Mouse (Mus musculus) erythroblast, adult 5-6 weeks (primary cell): ENCODE results near the gene Arsg. TPM values are rescaled to one million over a fixed set of nuclear protein-coding genes. Genes with fewer than 3 reads are reported as not detected.
A peak's percentile ranks its signal among the peaks of the same experiment; 100 is the strongest.

Experiments
- ATAC-seq: replicated peaks from 2 replicates; pipeline ENCODE4 v1.8.0; 2016; ENCODE audit warnings: moderate number of reproducible peaks, mild to moderate bottlenecking, moderate TSS enrichment, inconsistent platforms; ENCODE audit not compliant: poor library complexity, low FRiP score, severe bottlenecking
- total RNA-seq, 2 experiments: library from RNA; stranded (forward) in 1 of 2; stranded (reverse) in 1 of 2; fragments of 150-400 nt in 1 of 2; fragments of 200-764, 138-1000 nt in 1 of 2; gene quantifications; 2 replicates each; pipeline versions ENCODE4 v1.2.3 to v1.2.4; 2015 to 2017; ENCODE audit warnings: low replicate concordance in 2 of 2

Arsg gene
- total RNA-seq (2015; ENCODE audit: low replicate concordance) (2.3 and 3.1 TPM in 2 replicates), total RNA-seq (2017; ENCODE audit: low replicate concordance) (1.7 and 7.7 TPM in 2 replicates)

DNA sequence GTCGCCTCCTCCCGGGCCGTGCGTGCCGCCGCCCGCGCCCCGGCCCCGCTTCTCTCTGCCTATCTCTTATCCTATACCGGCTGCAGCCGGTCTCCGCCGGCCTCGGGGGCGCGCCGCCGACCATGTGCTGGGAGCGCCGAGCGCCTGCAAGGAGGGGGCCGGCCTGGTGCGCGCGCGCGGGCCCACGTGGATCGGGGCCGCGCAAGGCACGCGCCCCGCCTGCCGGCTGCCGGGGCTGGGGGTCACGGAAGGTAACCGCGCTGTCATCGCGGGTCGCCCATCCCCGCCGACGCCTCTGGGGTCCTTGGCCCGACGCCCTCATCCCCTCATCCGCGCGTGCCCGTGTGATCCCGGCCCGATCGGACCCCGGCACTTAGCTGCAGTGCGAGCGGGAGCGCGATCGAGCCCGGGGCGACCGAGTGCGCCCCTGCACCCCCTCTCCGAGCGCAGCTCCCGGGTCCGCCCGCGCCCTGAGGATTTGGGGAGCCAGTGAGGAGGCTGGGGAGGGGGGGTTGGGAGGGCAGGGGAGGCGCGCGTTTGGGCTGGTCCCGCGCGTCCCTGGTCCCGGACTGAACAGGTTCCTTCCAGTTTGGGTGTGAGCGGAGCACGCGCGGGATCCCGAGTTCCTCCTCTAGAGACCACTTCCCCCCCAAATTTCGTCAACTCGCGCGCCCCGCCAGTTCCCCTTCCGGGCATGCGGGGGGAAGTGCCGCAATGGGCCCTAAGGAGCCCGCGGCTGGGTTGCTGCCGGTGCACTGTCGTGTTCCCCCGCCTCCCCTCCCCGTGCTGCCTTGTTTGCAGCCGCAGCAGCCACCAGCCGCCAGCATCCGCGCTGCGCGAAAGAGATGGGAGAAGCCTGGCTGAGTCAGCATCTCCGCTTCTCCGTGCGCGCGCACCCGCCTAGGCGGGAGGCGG, at the start of gene Arsg, which contains the start of gene Slc16a6:
Gene Arsg (plus strand): TSS at position 204 of the 915 bp plus-strand sequence.
Gene Slc16a6 (minus strand): TSS at position 428 of the 915 bp plus-strand sequence.
- peak; percentile 72 for ATAC-seq

DNA sequence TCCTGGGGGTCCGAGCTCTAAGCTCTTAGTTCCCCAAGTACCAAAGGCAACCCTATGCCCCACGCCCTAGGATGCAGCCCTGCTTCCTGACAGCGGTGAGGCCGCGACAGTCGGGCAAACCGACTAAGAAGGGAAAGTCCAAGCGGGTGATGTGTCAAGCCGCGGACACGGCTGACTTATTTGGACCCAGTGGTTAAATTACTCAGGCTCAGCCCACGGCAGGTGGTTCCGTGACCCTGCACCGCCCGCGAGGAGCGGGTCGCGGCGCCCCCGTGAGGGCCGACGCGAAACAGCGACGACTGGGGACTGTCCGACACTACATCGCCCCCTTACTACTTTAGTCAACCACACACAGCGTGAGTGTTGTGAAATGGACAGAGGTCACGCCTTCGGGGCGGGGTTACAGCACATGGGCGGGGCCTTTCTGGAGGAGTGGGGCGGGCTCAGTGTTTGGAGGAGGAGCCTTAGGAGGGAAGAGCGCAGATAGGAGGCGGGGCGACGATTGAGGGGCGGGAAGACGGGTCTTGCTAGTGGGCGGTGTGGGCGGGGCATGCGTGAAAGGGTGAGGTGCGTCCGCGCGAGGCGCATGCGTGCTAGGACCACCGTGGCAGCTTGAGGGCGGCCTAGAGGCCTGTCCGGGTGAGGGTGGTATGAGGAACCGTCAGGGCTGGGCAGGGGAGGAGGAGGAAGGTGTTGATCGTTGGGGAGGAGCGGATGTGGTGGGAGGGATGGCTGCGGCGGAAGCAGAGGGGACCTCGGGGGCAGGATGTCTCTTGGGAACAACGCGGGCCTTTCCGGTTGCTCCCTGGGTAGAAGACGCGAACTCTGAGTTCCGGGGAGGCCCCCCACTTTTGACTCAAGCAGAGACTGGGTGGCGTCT, 47.5 kb upstream of the Arsg start, which contains the start of gene Amz2:
Gene Amz2 (plus strand): TSS at position 555 of the 880 bp plus-strand sequence.
- peak; percentile 91 for ATAC-seq

DNA sequence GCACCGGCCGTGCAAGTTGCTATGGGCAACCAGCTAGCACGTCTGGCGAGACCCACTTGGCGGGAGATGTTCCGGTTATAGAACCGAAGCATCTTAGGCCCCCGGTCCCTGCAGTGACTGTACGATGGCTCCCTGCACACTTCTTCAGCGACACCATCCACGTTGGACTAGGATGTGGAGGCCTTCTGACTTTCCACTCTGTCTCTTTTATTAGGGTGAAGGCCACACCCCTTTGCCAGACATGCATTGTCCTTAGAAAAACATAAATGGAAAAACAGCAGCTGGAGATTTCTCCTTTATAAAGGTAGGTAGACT, 46.9 kb upstream of the Arsg start:
- ATAC-seq: no peak

DNA sequence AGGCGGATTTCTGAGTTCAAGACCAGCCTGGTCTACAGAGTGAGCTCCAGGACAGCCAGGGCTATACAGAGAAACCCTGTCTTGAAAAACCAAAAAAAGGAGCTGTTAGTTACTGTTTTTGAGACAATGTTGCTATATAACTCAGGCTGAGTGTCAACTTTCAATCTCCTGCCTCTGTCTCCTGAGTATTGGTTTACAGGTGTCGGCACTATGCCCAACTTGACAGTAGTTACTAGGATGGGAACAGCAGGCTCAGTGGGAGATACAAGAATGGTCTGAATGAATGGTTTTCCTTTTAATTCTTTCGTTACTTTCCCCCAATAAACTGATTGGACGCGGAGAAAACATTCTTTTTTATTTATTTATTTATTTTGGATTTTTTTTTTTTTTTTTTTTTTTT, 45.8 kb upstream of the Arsg start:
- no peak for ATAC-seq

DNA sequence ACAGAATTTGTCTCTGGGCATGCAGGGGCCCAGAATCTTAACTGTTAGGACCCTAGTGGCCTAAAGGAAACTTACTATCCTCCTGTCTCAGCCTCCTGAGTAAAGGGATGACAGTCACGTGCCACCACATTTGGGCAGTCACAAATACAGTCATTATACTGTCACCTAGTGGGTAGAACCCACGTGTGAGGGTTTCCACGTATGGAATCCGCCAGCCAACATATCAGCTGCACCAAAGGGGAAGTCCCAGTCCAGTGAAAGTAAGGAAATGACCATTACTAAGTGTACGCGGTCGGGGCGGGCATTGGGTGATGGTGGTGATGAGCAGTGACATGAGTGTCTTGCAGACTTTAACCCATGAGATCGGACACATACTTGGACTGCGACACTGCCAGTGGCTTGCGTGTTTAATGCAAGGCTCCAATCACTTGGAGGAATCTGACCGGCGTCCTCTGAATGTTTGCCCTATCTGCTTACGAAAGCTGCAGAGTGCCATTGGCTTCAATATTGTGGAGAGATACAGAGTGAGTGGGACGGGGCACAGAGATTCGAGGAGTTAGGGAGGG, 38.9 kb upstream of the Arsg start:
- no peak for ATAC-seq

DNA sequence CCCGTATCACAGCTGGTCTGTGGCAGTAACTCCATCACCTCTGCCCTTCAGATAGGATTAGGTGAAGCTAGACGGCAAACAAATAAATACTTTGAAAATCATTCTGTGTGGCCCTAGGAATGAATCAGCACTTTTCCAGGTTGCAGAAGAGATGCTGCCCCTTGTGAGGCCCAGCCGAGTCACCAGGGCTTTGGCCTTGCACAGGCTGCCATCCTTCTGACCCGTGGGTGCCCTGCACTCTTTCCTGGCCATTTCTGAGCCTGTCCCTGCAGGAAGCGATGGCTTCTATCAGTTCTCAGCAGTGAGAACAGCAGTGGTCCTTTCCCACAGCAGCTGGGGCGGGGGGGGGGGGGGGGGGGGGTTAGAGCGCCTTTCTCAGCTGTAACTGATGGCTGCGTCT, 36.3 kb upstream of the Arsg start:
- ATAC-seq: no peak

DNA sequence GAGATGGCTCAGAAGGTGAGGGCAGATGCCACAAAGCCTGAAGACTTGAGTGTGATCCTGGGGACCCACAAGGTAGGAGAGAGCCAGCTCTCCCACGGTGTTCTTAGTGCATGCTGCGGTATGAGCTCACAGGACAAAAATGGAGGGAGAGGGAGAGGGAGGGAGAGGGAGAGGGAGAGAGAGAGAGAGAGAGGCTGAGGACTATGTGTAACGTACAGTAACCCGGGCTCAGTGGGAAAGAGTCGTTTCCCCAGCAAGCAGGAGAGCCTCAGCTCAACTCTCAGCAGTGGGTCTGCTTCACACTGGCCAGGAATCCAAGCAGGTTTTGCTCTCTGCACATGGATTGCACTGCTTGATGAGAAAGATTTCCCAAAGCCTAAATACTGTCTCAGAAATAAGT, 34.0 kb upstream of the Arsg start:
- no peak for ATAC-seq

DNA sequence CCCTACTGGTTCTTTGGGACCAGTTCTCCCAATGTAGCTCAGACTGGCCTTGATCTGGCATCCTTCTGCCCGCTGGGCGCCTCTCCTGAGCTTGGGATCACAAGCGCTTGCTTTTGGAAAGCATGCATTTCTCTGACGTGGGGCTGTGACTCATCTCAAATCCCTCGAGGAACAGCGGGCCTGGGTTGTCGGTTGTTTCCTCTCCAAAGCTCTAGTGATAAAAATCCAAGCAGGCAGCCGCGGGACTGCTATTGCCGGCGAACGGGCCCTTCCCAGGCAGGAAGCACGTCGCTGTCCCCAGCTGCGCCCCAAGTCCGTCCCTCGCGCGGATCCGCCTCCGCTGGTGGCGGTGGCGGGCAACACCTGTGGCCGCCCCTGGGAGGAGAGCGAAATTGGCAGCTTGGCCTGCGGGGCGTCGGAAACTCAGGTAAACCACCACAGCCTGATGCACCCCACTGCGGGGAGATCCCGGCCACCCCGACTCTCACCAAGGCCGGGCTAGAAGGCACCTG, 33.3 kb upstream of the Arsg start:
- ATAC-seq: peak; percentile 42; the same call in 1 of the 2 replicates

DNA sequence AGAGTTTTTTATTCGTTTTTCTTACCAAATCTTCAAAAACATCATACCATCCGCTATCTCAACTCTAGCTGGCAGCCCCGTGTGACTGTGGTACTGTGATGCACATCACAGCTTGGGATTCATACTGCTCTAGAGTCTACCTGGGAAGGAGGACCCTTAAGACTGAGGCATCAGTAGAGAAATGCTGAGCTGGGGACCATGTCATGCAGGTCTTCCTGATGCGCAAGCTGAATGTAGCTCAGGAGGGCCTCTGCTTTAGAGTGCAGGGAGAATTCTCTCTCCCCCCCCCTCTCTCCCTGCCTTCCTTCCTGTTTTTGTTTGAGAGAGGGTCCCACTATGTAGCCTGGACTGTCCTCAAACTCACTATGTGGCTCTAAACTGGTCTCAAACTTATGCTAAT, 32.5 kb upstream of the Arsg start:
- no peak for ATAC-seq

DNA sequence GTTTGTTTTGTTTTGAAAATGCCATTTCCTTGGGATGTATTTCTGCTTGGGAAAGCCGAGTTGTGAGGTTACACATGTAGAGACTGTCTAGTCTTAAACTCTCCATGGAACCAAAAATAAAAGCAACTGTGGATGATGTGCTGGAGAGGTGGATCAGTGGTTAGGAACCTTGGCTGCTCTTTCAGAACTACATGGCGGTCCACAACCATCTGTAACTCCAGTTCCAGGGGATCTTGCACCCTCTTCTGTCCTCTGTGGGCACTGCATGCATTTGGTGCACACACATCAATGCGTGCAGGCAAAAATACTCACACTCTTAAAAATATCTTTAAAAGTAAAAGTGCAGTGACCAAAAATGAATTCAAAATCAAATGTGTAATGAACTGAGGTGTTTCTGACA, 32.1 kb upstream of the Arsg start:
- peak; percentile 52 for ATAC-seq

DNA sequence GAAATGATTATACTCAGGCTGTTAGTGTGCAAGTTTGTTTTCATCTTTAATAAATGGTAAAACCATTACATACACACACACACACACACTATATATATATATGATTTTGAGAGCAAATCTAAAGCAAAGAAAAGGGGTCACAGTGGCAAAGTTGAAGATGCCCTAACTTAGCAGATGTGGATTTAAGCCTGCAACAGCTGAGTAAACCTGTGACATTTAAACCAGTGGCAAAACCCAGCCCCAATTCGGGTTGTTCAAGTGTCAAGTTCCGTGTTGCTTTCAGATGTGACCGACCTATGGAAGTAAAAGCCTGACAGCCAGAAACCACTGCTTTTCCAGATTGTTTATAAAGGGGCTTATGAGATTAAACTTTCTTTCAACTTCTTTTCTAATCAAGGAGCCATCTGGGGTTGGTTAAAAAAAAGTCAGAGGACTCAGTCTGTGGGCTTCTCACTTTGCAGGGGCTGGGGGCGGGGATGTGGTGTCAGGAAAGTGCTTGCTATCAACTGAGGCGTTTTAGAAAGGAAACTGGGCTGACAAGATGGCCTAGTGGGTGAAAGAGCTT, 30.9 kb upstream of the Arsg start:
- no peak for ATAC-seq

DNA sequence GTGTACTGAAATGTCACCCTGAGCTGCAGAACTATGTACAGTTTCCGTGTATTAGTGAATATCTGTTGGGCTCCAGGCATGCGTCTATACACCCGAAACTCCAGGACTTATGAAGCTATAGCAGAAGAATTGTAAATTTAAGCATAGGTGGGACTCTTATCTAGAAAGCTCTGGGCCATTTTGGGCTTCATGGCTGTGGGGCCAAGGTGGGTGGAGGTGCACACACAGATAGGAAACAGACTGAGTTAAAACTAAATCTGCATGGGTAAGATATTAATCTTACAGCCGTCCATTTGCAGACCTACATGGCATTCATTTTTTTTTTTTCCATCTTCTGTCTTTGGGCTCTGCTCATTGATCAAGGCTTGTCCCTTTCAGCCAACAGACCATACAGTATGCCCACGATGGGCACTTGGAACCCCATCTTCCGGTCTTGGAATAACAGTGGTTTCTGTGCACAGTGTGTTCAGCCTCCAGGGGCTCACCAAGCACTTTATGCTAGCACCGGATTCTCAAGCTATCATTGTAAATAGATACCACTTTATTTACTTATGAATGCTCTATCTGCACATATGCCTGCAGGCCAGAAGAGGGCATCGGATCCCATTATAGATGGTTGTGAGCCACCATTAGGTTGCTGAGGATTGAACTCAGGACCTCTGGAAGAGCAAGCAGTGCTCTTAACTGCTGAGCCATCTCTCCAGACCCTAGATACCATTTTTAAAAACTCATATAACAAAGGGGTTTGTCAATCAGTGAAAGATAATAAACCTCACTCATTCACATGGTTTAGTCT, 29.5 kb upstream of the Arsg start:
- no peak for ATAC-seq

DNA sequence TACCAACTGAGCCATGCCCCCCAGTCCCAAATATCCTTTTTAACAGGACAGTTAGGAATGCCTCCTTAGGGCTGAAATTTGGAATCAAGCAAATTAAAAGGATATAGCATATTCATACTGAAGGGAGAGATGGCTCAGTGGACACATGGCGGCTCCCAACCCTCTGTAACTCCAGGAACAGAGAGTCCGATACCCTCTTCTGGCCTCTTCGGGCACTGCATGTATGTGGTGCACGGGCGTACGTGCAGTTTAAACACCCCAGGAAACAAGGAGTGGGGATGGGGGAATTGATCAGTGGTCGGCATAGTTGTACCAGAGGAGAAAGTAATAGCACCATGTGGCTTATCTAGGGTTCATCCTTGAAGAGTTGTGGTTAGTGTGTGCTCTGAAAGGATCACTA, 28.6 kb upstream of the Arsg start:
- ATAC-seq: peak; percentile 60

DNA sequence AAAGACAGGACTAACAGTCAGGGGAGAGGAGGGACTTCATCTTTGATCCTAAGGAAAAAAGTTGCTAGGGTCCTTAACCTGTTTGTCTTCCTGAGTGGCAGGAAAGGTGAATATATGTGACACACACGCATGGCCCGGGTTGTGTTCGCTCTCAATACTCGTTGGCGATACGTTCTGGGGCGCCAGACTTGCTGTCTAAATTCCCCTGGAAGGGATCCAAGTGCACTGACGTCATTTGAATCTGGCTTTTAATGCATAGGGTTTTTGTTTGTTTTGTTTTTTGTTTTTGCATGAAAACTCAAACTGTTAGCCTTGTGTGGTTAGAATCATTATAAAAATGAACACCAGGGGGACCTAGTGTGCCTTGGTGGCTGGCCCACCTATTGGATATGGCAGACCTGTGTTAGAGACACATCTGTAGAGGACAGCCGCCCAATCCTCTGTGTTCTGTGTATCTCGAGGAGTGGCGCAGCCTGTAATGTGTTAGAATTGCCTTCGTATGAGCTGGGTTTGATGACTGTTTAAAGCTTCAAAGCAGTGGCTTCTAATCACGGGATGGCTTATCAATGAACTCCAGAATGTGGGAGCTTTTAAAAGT, 27.6 kb upstream of the Arsg start:
- peak; percentile 88 for ATAC-seq

DNA sequence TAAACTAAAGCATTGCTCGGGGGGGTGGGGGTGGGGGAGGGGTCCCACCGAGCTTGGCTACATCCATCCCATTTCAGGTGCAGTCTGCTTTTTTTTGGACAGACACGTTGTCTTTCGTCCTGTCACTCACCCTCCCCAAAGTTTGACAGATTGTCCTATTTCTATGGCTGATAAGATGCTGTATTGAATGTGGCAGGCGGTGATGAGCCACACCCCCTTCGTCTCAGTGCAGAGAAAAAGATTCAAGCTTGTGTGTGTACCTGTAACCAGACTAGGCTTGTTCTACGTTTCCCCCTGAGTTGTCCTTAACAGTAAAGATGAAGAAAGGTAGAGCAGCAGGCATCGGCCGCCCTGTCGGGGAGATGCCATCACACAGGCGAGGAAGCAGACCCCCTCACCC, 22.0 kb upstream of the Arsg start:
- ATAC-seq: no peak

DNA sequence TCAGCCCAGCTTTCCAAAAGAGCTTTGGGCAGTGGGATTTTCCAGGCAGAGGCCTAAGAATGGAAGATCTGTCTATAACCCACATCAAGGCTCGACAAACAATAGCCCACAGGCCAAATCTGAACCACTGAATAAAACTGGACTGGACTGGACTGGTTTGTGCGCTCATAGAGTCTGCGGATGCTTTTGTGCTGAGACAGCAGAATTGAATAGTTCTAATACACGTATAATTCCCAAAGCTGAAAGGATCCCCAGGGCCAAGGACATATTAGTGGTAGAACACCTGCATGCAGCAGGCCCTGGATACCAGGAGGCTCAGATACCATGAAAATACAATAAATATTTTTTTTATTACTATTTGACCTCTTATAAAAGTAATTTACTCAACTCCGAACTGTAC, 16.9 kb upstream of the Arsg start:
- ATAC-seq: no peak

DNA sequence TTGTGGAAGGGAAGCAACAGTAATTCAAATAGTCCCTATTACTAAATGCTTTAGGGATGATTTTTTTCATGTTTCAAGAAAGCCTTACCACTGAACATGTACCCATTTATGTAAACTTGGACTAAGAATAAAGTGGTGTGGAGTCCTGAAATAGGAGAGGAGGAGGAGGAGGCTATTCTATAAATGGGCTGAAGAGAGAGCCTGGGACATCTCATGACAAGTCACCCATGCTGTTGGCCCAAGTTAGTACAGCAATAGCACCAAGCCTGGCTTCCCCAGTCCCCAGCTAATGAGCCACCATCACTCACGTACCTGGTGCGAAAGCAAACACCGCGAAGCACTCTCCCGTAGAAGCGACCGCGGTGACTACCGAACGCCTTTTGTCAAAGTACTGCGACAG, 15.0 kb upstream of the Arsg start:
- no peak for ATAC-seq

DNA sequence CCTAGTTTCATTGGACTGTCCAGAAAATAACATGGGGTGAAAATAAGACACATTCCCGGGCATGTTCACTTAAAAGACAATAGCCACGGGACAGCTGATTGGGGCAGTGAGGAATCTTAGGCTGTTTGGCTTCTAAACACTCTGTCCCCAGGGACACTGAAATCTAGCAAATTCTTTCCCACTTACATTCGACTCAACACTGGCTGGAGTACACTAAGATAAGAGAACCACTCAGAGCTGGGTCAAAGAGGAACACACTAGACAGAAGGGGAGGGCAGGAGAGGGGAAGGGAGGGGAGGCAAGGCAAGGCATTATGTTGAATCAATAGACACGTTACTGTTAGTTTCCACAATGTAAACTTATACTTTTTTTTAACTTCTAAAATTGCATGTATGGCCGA, 12.6 kb upstream of the Arsg start:
- no peak for ATAC-seq

DNA sequence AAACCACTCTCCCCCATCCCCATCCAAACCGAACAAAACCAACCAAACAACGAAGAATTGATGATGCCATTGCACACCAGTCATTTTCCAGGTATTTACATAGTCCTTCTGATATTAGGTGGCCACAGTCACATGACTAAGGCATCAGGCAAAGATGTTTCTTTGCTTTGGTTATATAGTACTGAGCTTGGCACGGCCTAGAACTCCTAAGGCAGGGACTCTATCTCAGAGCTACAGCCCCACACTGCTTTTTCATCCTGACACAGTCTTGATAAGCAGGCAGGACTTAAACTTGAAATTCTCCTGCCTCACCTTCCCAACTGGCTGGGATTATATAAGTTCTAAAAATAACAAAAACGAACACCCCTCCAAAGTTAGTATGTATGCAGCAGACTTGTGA, 8.1 kb upstream of the Arsg start:
- ATAC-seq: peak; percentile 93
